Mouse (Mus musculus): ENCODE measurements around the gene Slc3a2.

GRCm38 (mm10) chr19:8757471-8757998, 34.4 kb upstream of the Slc3a2 start:
- TF ChIP-seq CTCF (IDR thresholded peaks at IDR 0.05; ENCODE audit: control insufficient read depth, insufficient read depth, insufficient read length) (no peak), MAX (IDR thresholded peaks at IDR 0.05) (no peak)
